Comparison of ENCODE assay signal across 25 mouse cellular contexts in genomic region chr10:70315895-70316294, GRCm38 (mm10).
DNase-seq lines count a peak whose midpoint lies in the region; ATAC-seq and TF ChIP-seq lines count a peak whose summit lies in the region.
"Had no signal": no experiment of that assay in that cellular context is flagged by ENCODE, and none has a peak within 500 bp of the region (broad histone marks: within the 10 kb centered on the region; RNA-seq: fewer than 3 reads in every experiment).

No protein-coding gene starts in this region.

- H3K4me3 ChIP-seq in kidney, adult 2 months (ENCODE audit: insufficient read depth, low read depth, low read length): no peak overlapping the region
- H3K4me3 ChIP-seq in kidney, embryonic 15.5 days (replicated peaks): no peak overlapping the region
- H3K4me3 ChIP-seq in E14TG2a.4 (replicated peaks; ENCODE audit: low read length): 0 out of 2 replicates have a peak overlapping the region, but pooled peaks have one; percentile 3
- no peak overlapping the region for H3K4me3 ChIP-seq in forebrain, embryonic 12.5 days (replicated peaks)
- H3K4me3 ChIP-seq: embryonic facial prominence, embryonic 12.5 days; embryonic facial prominence, embryonic 15.5 days; forebrain, embryonic 15.5 days; heart, embryonic 12.5 days; heart, embryonic 15.5 days; hindbrain, embryonic 10.5 days; hindbrain, embryonic 13.5 days had no signal

- H3K9me3 ChIP-seq in kidney, embryonic 15.5 days (replicated peaks): no peaks in the 10 kb centered on the region
- peaks cover 16% of the 10 kb centered on the region for H3K9me3 ChIP-seq in E14TG2a.4 (ENCODE audit: low read length)
- H3K9me3 ChIP-seq in forebrain, embryonic 12.5 days: no peaks in the 10 kb centered on the region
- H3K9me3 ChIP-seq: embryonic facial prominence, embryonic 12.5 days; embryonic facial prominence, embryonic 15.5 days; forebrain, embryonic 15.5 days; heart, embryonic 12.5 days; heart, embryonic 15.5 days; hindbrain, embryonic 10.5 days; hindbrain, embryonic 13.5 days had no signal

- peak overlapping the region; percentile 7 for H3K27ac ChIP-seq in kidney, adult 2 months (ENCODE audit: insufficient read depth, low read depth, low read length)
- H3K27ac ChIP-seq in kidney, embryonic 15.5 days: no peak overlapping the region
- no peak overlapping the region for H3K27ac ChIP-seq in forebrain, embryonic 12.5 days
- H3K27ac ChIP-seq: embryonic facial prominence, embryonic 12.5 days; embryonic facial prominence, embryonic 15.5 days; forebrain, embryonic 15.5 days; heart, embryonic 15.5 days; hindbrain, embryonic 10.5 days; hindbrain, embryonic 13.5 days had no signal

- no peak for TF ChIP-seq POLR2A in kidney, adult 2 months (IDR thresholded peaks at IDR 0.05; ENCODE audit: low read depth, low read length)

- H3K4me1 ChIP-seq in kidney, adult 2 months (ENCODE audit: control insufficient read depth, insufficient read depth, low read length): no peaks in the 10 kb centered on the region; the same call in 1 of the 2 replicates
- no peaks in the 10 kb centered on the region for H3K4me1 ChIP-seq in kidney, embryonic 15.5 days
- peaks cover 32% of the 10 kb centered on the region for H3K4me1 ChIP-seq in E14TG2a.4 (replicated peaks; ENCODE audit: low read depth, low read length)
- no peaks in the 10 kb centered on the region for H3K4me1 ChIP-seq in forebrain, embryonic 12.5 days
- H3K4me1 ChIP-seq: embryonic facial prominence, embryonic 12.5 days; embryonic facial prominence, embryonic 15.5 days; heart, embryonic 12.5 days; heart, embryonic 15.5 days; hindbrain, embryonic 10.5 days; hindbrain, embryonic 13.5 days had no signal

- no peaks in the 10 kb centered on the region for H3K27me3 ChIP-seq in kidney, adult 2 months (replicated peaks; ENCODE audit: control insufficient read depth, insufficient read depth, low read length)
- H3K27me3 ChIP-seq in kidney, embryonic 15.5 days: no peaks in the 10 kb centered on the region
- H3K27me3 ChIP-seq in E14TG2a.4 (ENCODE audit: insufficient read depth, low read length): no peaks in the 10 kb centered on the region
- H3K27me3 ChIP-seq in forebrain, embryonic 12.5 days: no peaks in the 10 kb centered on the region
- H3K27me3 ChIP-seq: embryonic facial prominence, embryonic 12.5 days; embryonic facial prominence, embryonic 15.5 days; forebrain, embryonic 15.5 days; heart, embryonic 12.5 days; heart, embryonic 15.5 days had no signal

- ATAC-seq in kidney, embryonic 15.5 days (replicated peaks; ENCODE audit: low FRiP score): no peak
- no peak for ATAC-seq in forebrain, embryonic 12.5 days (ENCODE audit: low FRiP score)
- ATAC-seq: forebrain, embryonic 15.5 days; hindbrain, embryonic 16.5 days had no signal

- 62% methylated on average over 6 of the region's 6 CpGs for WGBS in kidney, adult 2 months
- WGBS in kidney, embryonic 15.5 days: 87% methylated on average over 6 of the region's 6 CpGs
- WGBS in forebrain, embryonic 12.5 days: 92% methylated on average over 6 of the region's 6 CpGs

- H3K4me2 ChIP-seq in kidney, embryonic 15.5 days: no peak overlapping the region
- H3K4me2 ChIP-seq in forebrain, embryonic 12.5 days: no peak overlapping the region
- H3K4me2 ChIP-seq: embryonic facial prominence, embryonic 12.5 days; embryonic facial prominence, embryonic 15.5 days; forebrain, embryonic 15.5 days; heart, embryonic 12.5 days; heart, embryonic 15.5 days; hindbrain, embryonic 13.5 days had no signal

- no peak overlapping the region for H3K9ac ChIP-seq in kidney, embryonic 15.5 days
- no peak overlapping the region for H3K9ac ChIP-seq in forebrain, embryonic 12.5 days
- H3K9ac ChIP-seq: embryonic facial prominence, embryonic 12.5 days; embryonic facial prominence, embryonic 15.5 days; forebrain, embryonic 15.5 days; heart, embryonic 12.5 days; heart, embryonic 15.5 days; hindbrain, embryonic 13.5 days had no signal

- H3K36me3 ChIP-seq in kidney, adult 2 months (ENCODE audit: control insufficient read depth, insufficient read depth, low read length): no peaks in the 10 kb centered on the region
- no peaks in the 10 kb centered on the region for H3K36me3 ChIP-seq in kidney, embryonic 15.5 days
- no peaks in the 10 kb centered on the region for H3K36me3 ChIP-seq in E14TG2a.4 (ENCODE audit: insufficient read depth, low read length)
- no peaks in the 10 kb centered on the region for H3K36me3 ChIP-seq in forebrain, embryonic 12.5 days (replicated peaks)
- H3K36me3 ChIP-seq: embryonic facial prominence, embryonic 12.5 days; embryonic facial prominence, embryonic 15.5 days; forebrain, embryonic 15.5 days; heart, embryonic 12.5 days; heart, embryonic 15.5 days; hindbrain, embryonic 10.5 days; hindbrain, embryonic 13.5 days had no signal

- DNase-seq in kidney, adult 2 months: peak; percentile 88
- peak; percentile 38 for DNase-seq in kidney, postnatal 14 days
- no peak for DNase-seq in kidney, postnatal 4 days
- DNase-seq: adrenal gland, adult 2 months; adrenal gland, postnatal 14 days; B cell, adult 2 months; cerebellum, adult 11 months; cerebellum, adult 2 months; cerebellum, adult 9-11 months; cerebellum, postnatal 25 days; gastrocnemius, postnatal 25 days; heart, adult 18-20 months; heart, postnatal 10 days; heart, postnatal 36 days had no signal

- no peak for TF ChIP-seq CTCF in kidney, adult 2 months (conservative IDR thresholded peaks at IDR 0.05; ENCODE audit: insufficient read depth, insufficient read length, low read depth, low read length)
- TF ChIP-seq CTCF in E14TG2a.4 (conservative IDR thresholded peaks at IDR 0.05; ENCODE audit: low read length): no peak

Comparison
In these comparisons a context has a peak if more than half of its experiments do, and no peak if none do; other contexts are left out.
1. DNase-seq: peak in kidney, adult 2 months (single experiment) and kidney, postnatal 14 days (single experiment); none in kidney, postnatal 4 days (0 of 2).